ENCODE assay signal across 8 mouse cellular contexts in genomic region chr4:133297360-133297759, GRCm38 (mm10). TPM values are rescaled to one million over a fixed set of nuclear protein-coding genes. Genes with fewer than 3 reads are reported as not detected.
DNase-seq lines count a peak whose midpoint lies in the region; ATAC-seq and TF ChIP-seq lines count a peak whose summit lies in the region.
"Had no signal": no experiment of that assay in that cellular context is flagged by ENCODE, and none has a peak within 500 bp of the region (broad histone marks: within the 10 kb centered on the region; RNA-seq: fewer than 3 reads in every experiment).

No protein-coding gene starts in this region.

- H3K27ac ChIP-seq in intestine, embryonic 15.5 days, result no peak overlapping the region
- H3K27ac ChIP-seq in intestine, embryonic 16.5 days (ENCODE audit: low read length), result no peak overlapping the region
- H3K27ac ChIP-seq in thymus, adult 2 months (ENCODE audit: control insufficient read depth, insufficient read depth, low read length), result no peak overlapping the region
- peak overlapping the region; percentile 79; the same call in 1 of the 2 replicates for H3K27ac ChIP-seq in hindbrain, embryonic 15.5 days (replicated peaks)

- peak; percentile 19 for DNase-seq in thymus, adult 2 months
- no peak for DNase-seq in thymus, postnatal 4 days
- no peak for DNase-seq in yolk sac, embryonic 10.5 days (ENCODE audit: low spot score)
- DNase-seq in lung, postnatal 25 days (ENCODE audit: low spot score), result no peak

- H3K4me2 ChIP-seq in intestine, embryonic 15.5 days (replicated peaks), result no peak overlapping the region
- H3K4me2 ChIP-seq in intestine, embryonic 16.5 days (ENCODE audit: low read depth, low read length), result no peak overlapping the region
- H3K4me2 ChIP-seq in hindbrain, embryonic 15.5 days, result no peak overlapping the region

- no peak for TF ChIP-seq POLR2A in thymus, adult 2 months (IDR thresholded peaks at IDR 0.05; ENCODE audit: control insufficient read depth, extremely low read depth, insufficient read depth, low read length, poor library complexity)

- no peak overlapping the region for H3K4me3 ChIP-seq in intestine, embryonic 15.5 days (replicated peaks)
- no peak overlapping the region for H3K4me3 ChIP-seq in intestine, embryonic 16.5 days (ENCODE audit: low read length)
- no peak overlapping the region for H3K4me3 ChIP-seq in thymus, adult 2 months (ENCODE audit: control insufficient read depth, insufficient read depth, low read length)
- no peak overlapping the region for H3K4me3 ChIP-seq in hindbrain, embryonic 15.5 days
- H3K4me3 ChIP-seq: erythroblast, embryonic 14.5 days had no signal

- no peak for TF ChIP-seq CTCF in thymus, adult 2 months (IDR thresholded peaks at IDR 0.05; ENCODE audit: borderline replicate concordance, control insufficient read depth, extremely low read depth, insufficient read depth, low read length, poor library complexity)

- H3K4me1 ChIP-seq in intestine, embryonic 15.5 days (replicated peaks), result peaks cover 22% of the 10 kb centered on the region
- peaks cover 16% of the 10 kb centered on the region for H3K4me1 ChIP-seq in intestine, embryonic 16.5 days (ENCODE audit: control insufficient read depth, insufficient read depth, low read length)
- peaks cover 36% of the 10 kb centered on the region for H3K4me1 ChIP-seq in thymus, adult 2 months (replicated peaks; ENCODE audit: control insufficient read depth, insufficient read depth, low read length)
- peaks cover 50% of the 10 kb centered on the region for H3K4me1 ChIP-seq in hindbrain, embryonic 15.5 days (replicated peaks)

- 65% methylated on average over 10 of the region's 10 CpGs for WGBS in intestine, embryonic 15.5 days
- WGBS in intestine, embryonic 16.5 days, result 68% methylated on average over 10 of the region's 10 CpGs
- WGBS in thymus, adult 2 months, result 78% methylated on average over 10 of the region's 10 CpGs
- 69% methylated on average over 10 of the region's 10 CpGs for WGBS in hindbrain, embryonic 15.5 days

- no peaks in the 10 kb centered on the region for H3K9me3 ChIP-seq in intestine, embryonic 15.5 days
- no peaks in the 10 kb centered on the region for H3K9me3 ChIP-seq in intestine, embryonic 16.5 days (ENCODE audit: control insufficient read depth, low read length)
- H3K9me3 ChIP-seq in hindbrain, embryonic 15.5 days, result no peaks in the 10 kb centered on the region

- H3K36me3 ChIP-seq in intestine, embryonic 15.5 days, result peaks cover 14% of the 10 kb centered on the region
- H3K36me3 ChIP-seq in intestine, embryonic 16.5 days (ENCODE audit: control insufficient read depth, insufficient read depth, low read length), result peaks cover 12% of the 10 kb centered on the region; the same call in 1 of the 2 replicates
- peaks cover 25% of the 10 kb centered on the region for H3K36me3 ChIP-seq in thymus, adult 2 months (ENCODE audit: control insufficient read depth, insufficient read depth, low read length)
- H3K36me3 ChIP-seq in hindbrain, embryonic 15.5 days, result peaks cover 27% of the 10 kb centered on the region

- peak overlapping the region; percentile 12; the same call in 1 of the 2 replicates for H3K9ac ChIP-seq in intestine, embryonic 15.5 days
- no peak overlapping the region for H3K9ac ChIP-seq in intestine, embryonic 16.5 days (ENCODE audit: low read depth, low read length)
- no peak overlapping the region for H3K9ac ChIP-seq in hindbrain, embryonic 15.5 days

- no peaks in the 10 kb centered on the region for H3K27me3 ChIP-seq in intestine, embryonic 15.5 days (replicated peaks)
- H3K27me3 ChIP-seq in intestine, embryonic 16.5 days (replicated peaks; ENCODE audit: control insufficient read depth, insufficient read depth, low read length), result no peaks in the 10 kb centered on the region
- no peaks in the 10 kb centered on the region for H3K27me3 ChIP-seq in thymus, adult 2 months (ENCODE audit: control insufficient read depth, insufficient read depth, low read length)
- no peaks in the 10 kb centered on the region for H3K27me3 ChIP-seq in hindbrain, embryonic 15.5 days

- no peak for ATAC-seq in intestine, embryonic 15.5 days
- no peak for ATAC-seq in intestine, embryonic 16.5 days
- no peak for ATAC-seq in hindbrain, embryonic 15.5 days (ENCODE audit: low FRiP score, low read depth)

RNA-seq across cellular contexts. Expression of gene Tmem222, which starts 19.8 kb away (rescaled TPM):
- polyA plus RNA-seq in intestine, embryonic 15.5 days (2015; fragmentation: Nextera tagmentation; extraction: Ambion mirVana), result 68.7 and 72.2 TPM in 2 replicates
- polyA plus RNA-seq in intestine, embryonic 16.5 days (2015; fragmentation: Nextera tagmentation; extraction: Ambion mirVana), result 69.8 and 75.7 TPM in 2 replicates
- 134 and 143 TPM in 2 replicates for polyA plus RNA-seq in thymus, adult 2 months (2012; rRNA removed)
- 109 and 121 TPM in 2 replicates for polyA plus RNA-seq in hindbrain, embryonic 15.5 days (2015; fragmentation: Nextera tagmentation; extraction: Ambion mirVana)

RNA-seq across cellular contexts. Expression of gene Sytl1, which starts 34.4 kb away (rescaled TPM):
- polyA plus RNA-seq in intestine, embryonic 15.5 days (2015; fragmentation: Nextera tagmentation; extraction: Ambion mirVana), result 2.7 and 3.0 TPM in 2 replicates
- 3.0 and 4.0 TPM in 2 replicates for polyA plus RNA-seq in intestine, embryonic 16.5 days (2015; fragmentation: Nextera tagmentation; extraction: Ambion mirVana)
- polyA plus RNA-seq in thymus, adult 2 months (2012; rRNA removed), result 39.7 and 45.2 TPM in 2 replicates
- 0.32 and 0.35 TPM in 2 replicates for polyA plus RNA-seq in hindbrain, embryonic 15.5 days (2015; fragmentation: Nextera tagmentation; extraction: Ambion mirVana)

RNA-seq across cellular contexts. Expression of gene Wdtc1, which starts 55.9 kb away (rescaled TPM):
- polyA plus RNA-seq in intestine, embryonic 15.5 days (2015; fragmentation: Nextera tagmentation; extraction: Ambion mirVana), result 13.9 and 17.0 TPM in 2 replicates
- polyA plus RNA-seq in intestine, embryonic 16.5 days (2015; fragmentation: Nextera tagmentation; extraction: Ambion mirVana), result 11.4 and 12.8 TPM in 2 replicates
- polyA plus RNA-seq in thymus, adult 2 months (2012; rRNA removed), result 107 and 124 TPM in 2 replicates
- 22.7 and 24.0 TPM in 2 replicates for polyA plus RNA-seq in hindbrain, embryonic 15.5 days (2015; fragmentation: Nextera tagmentation; extraction: Ambion mirVana)

RNA-seq across cellular contexts. Expression of gene Map3k6, which starts 56.7 kb away (rescaled TPM):
- polyA plus RNA-seq in intestine, embryonic 15.5 days (2015; fragmentation: Nextera tagmentation; extraction: Ambion mirVana), result 3.0 and 3.2 TPM in 2 replicates
- 2.4 and 2.8 TPM in 2 replicates for polyA plus RNA-seq in intestine, embryonic 16.5 days (2015; fragmentation: Nextera tagmentation; extraction: Ambion mirVana)
- polyA plus RNA-seq in thymus, adult 2 months (2012; rRNA removed), result 2.8 and 4.6 TPM in 2 replicates
- polyA plus RNA-seq in hindbrain, embryonic 15.5 days (2015; fragmentation: Nextera tagmentation; extraction: Ambion mirVana), result 1.8 and 2.2 TPM in 2 replicates
